Mouse (Mus musculus): ENCODE results near the gene Nkiras1.

The Nkiras1 gene

DNA sequence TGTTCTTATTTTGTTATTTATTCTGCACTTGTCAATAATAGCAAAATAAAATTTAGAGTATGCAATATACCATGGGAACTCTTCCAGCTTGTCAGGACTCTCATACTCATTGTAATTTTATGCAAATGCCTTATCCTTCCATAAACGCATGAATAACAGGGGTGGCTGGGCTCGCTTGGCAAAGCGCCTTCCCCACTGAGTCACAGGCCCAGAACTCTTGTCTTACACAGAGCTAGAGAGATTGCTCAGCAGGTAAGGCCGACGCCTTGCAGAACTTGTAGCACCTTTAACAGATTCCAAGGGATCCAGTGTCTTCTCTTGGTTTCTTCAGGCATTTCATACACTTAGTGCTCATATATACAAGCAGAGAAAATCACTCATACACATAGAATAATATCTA is 9.4 kb downstream of the Nkiras1 start:
- no peak for DNase-seq

DNA sequence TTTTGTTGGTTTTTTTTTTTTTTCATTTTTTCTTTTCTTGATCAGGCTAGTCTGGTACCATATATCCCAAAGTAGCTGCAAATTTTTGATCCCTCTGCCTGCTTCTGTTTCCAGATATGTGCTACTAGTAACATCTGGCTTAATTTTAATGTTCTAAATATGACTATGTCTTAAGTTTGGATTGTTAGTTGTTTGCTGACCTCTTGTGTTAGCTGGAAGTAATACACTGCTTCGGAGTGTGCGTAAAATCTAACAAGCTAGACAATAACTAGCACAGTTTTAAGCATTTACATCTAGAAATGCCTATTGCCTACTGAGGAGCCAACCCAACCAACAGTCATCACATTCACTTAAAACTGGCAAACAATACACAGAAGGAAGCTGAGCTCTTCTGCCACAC is 13.6 kb downstream of the Nkiras1 start:
- DNase-seq: no peak

DNA sequence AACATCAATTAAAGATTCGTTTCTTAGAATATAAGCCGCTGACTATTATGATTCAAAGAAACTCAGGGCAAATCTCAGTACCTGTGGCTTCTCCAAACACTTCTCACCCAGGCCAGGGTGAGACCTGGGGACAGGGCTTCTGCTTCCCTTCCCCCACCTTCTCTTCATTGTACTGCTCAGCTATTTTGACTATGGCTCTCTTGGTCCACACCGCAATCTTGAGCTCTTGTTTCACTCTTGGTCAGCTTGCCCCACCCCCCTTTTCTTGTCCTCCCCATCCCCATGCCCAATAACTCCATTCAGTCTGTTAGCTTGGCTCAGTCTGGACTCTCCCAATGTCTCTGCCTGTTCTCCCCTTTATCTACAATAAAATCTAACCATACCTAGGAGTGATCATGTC is 14.5 kb downstream of the Nkiras1 start:
- no peak for DNase-seq

DNA sequence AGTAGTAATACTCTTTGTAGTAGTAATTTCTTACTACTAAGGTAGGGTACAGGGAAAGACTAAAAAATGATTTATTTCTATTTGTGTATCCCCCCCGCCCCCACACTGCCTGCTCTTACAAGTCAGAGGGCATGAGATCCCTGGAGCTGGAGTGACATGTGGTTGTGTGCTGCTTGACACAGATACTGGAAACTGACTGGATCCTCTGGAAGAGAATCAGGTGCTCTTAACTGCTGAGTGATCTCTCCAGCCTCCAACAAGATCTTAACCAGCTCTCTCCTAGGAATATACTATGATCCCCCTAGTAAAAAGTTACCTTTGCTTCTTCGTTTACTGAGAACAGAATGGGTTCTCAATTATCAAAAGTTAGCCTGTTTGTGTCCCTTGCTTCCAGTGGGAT is 15.5 kb downstream of the Nkiras1 start:
- no peak for DNase-seq

DNA sequence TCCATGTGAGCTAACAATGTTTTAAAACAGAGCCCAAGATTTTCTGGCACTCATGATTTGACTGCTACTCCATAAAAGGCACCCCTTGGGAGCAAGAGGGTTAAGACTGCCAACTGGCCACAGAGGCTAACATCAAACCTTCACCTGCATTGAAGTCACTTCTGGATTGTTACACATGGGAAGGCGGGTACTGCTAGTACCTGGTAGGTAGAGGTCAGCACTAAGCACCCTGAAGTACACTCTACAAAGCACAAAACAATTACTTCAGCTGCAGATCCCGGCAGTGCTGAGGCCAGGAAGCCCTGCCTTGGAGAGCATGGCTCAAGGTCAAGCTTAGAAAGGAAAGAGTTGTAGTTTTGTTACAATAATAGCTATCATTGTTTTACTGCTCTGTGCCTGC is 16.5 kb downstream of the Nkiras1 start:
- DNase-seq: no peak

DNA sequence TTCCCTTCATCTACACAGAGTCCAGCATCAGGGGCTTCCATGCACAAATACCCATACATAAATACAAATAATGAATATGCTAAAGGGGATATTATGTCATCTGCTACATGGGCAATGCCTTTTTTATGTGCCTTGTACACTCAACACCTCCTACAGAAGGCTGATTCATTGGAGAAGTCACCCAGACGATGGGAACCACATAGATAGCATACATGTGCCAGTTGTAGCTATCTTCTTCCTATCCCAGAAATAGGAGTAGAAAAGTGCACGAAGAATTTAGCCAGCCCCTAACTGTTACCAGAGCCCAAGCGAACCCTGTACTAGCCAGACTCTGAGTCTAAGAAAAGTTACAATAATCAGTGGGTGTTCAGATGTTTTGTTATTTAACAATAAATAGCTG is 21.2 kb downstream of the Nkiras1 start:
- DNase-seq: no peak

DNA sequence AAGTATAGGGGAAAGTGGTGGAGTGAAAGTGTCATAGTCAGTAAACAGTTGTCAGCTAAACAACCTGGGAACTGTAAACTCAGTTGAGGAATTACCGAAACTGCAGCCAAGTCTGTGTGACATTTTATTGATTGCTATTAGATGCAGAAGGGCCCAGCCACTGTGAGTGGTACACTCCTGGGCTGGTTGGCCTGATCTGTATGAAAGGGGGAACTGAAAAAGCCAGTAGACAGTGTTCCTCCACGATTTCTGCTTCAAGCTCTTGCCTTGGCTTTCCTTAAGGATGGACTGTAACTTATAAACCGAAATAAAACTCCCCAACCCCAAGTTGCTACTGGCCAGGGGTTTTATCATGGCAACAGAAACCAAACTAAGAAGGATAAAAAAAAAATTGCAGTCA is 21.6 kb downstream of the Nkiras1 start:
- DNase-seq: no peak

GRCm38 (mm10) chr14:18297441-18297840 is 26.5 kb downstream of the Nkiras1 start:
- no peak for DNase-seq

DNA sequence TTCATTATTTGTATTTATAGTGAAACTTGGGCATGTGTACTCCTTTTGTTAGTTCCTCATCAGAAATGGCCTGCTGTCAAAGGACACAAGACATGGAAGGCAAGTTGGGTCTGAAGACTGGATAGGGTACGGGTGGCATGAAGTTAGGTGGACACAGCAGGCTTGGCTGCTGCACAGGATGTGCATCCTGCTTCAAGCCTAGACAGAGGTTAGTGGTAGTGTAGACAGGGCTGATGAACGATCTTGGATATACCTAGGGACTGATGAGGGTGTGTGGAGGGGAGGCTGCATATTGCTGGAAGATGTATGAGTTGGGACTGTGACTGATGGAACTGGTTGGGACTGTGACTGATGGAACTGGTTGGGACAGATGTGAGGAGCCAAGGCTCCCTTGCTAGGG is 27.9 kb downstream of the Nkiras1 start:
- no peak for DNase-seq

- DNase-seq: peak; percentile 12
These were observed 29.7 kb downstream of the Nkiras1 start for GRCm38 (mm10) chr14:18300676-18301075.

DNA sequence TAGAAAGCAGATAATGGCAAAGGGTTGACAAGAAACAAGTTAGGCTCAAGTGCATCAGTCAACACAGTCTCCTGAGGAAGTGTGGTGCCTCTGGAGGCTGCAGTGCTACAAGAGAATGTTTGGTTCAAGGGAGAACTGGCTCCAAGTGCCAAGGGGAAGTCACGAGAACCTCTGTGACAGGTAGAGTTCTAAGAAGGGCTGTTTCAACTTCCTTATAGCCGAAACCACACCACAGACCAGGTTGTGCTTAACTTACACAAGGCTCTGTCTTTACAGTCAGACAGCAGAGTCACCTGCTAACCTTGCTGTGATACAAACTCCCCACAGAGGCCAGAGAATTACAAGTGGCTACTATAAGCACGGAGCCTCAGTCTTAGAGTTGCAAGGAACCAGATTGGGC is 30.7 kb downstream of the Nkiras1 start:
- DNase-seq: no peak

DNA sequence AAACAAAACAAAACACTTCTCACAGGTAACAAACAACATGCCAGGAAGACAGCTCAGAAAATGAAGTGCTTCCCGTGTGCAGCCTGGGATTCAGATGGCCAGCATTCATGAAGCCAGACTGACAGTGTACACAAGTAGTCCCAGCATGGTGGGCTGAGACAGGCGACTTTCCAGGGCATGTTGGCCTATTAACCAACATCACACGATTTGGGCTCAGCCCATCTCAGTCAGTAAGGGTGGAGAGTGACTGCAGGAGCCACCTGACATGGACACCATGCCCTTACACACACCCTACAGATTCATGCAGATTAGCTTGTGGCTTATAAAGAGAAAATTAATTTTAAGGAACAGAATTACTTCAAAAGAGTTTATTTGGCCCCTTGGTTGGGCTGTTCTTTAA is 31.8 kb downstream of the Nkiras1 start:
- no peak for DNase-seq

DNA sequence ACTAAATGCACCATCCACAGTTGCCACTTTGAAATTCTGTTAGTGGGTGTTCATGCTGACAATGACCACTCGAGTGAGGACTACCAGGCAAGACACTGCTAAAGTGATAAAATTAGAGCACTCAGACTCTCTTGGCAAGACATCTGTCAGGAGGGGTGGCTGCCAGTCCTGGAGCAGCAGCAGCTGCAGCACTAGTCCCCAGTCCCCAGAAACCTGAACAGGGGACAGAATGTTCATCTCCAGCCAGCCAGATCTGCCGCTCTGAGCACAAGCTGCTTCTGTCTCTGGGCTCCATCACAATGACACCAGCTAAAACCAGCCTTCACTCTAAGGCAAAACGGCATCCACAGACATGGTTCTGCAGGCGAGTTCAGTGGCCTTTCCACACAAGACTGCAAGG is 32.3 kb downstream of the Nkiras1 start:
- peak; percentile 6 for DNase-seq

- peak; percentile 10 for DNase-seq
These were observed 33.2 kb downstream of the Nkiras1 start for GRCm38 (mm10) chr14:18304165-18304564.

GRCm38 (mm10) chr14:18317457-18318411 is 46.8 kb downstream of the Nkiras1 start:
- peak; percentile 25 for DNase-seq

DNA sequence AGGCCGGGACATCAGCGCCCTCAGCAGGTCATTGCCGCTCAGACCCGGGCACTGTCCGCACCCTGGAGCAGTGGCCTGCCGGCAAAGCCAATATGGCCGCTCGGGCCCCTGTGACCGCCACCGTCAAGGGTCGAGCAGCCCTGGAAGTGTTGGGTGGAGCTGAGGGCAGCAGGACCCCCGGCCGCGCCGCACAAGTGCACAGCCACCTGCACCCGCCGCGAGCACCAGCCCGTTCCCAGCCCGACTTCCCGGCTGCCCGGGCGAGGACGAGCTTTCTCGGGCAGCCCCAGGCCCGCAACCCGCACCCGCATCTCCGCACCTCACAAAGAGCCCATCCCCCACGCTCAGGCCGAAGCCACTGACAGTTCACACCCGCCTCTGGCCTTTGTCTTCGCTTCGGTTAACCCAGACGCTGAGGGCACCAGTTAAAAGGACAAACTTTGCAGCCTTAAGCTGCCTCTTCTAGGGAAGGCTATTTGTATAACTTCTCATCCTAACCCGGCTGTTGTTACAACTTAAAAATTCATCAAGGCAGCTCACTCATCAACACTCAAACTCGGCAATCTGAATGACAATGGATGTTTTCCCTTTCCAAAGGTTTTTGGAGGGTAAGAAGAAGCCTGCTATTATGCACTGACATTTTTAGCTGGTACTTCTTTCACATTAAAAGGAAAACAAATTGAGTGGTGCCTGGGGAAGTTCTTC is 56.2 kb downstream of the Nkiras1 start:
- peak; percentile 50 for DNase-seq

DNA sequence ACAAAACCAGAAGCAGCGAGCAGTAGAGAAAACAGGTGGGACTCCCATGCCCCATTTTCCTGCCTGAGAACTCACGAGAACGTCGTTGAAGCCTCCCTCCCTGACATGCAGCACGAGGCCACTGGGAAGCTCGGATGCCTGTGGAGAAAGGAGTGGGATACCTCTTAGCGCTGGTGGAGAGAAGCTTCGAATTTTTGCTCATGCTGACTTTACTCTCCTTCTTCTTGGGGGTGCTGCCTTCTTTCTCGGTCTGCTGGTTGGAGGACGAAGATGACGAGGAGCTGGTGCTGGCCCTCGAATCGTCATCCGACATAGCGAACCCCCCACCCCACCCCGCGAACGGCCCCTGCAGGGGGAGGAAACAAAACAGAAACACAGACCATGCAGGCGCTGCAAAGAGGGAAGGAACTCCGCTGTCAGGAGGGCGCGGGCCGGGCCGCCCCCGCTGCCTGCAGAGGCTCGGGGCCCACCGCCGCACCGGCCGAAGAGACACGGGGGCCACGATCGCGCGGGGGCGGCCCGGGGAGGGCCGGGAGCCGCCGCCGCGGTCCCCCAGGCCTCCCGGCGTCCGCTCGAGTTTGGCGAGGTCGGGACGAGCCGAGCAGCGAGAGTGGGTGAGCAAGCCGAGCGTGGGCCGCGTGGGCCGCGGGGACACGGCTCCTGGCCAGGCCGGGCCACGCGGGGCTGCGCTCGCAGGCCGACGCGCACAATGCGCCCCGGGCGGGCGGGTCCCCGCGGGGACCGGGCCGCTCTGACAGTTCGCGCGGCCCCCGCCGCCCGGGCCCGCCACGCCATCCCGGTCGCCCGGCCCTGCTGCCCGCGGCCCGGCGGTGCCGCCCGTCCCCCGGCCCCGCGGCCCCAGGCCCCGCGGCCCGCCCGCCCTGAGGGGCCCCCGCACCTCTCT is 60.1 kb downstream of the Nkiras1 start:
- DNase-seq: peak; percentile 71

DNA sequence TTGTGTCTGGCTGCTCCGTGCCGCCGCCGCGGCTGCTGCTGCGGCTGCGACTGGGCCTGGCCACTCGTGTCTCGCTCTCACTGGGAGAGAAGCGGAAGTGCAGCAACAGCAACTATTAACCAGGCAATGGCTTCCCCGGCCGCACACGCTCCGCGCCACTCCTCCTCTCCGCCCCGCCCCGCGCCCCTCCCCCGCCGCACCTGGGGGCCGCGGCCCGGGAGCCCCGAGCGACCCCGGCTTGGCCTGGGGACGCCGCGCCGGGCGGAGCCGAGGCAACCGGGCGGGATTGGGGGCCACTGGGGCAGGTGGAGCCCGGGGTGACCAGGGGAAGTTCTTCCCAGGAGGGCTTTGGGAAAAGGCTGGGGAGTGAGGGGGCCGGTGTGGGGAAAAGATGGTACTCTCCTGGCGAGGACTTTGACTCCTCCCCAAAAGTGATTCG is 60.8 kb downstream of the Nkiras1 start, which contains the start of gene Ube2e1:
TSS of gene Ube2e1 (minus strand) at position 167 of the 439 bp plus-strand sequence.
- DNase-seq: peak; percentile 86
